Mouse (Mus musculus) ES-Bruce4 (cell line): ENCODE data around the gene B230217C12Rik. TPM values are rescaled to one million over a fixed set of nuclear protein-coding genes. Genes with fewer than 3 reads are reported as not detected.

Experiments
- H3K27ac ChIP-seq: 2 replicates; pipeline ENCODE4 v1.5.1; 2012; ENCODE audit warnings: low read length, inconsistent platforms; ENCODE audit not compliant: insufficient read depth
- H3K27me3 ChIP-seq: 2 replicates; pipeline ENCODE4 v1.6.1; 2012; ENCODE audit warnings: mild to moderate bottlenecking, low read length, inconsistent platforms; ENCODE audit not compliant: control insufficient read depth, poor library complexity, insufficient read depth, severe bottlenecking
- H3K36me3 ChIP-seq: 2 replicates; pipeline ENCODE4 v1.6.1; 2012; ENCODE audit warnings: inconsistent platforms, mild to moderate bottlenecking, low read length, moderate library complexity; ENCODE audit not compliant: control insufficient read depth, poor library complexity, insufficient read depth, severe bottlenecking
- H3K4me1 ChIP-seq: one replicate; pipeline ENCODE4 v1.8.1; 2011; ENCODE audit warnings: low read length; ENCODE audit not compliant: control insufficient read depth, insufficient read depth
- H3K4me3 ChIP-seq: 2 replicates; pipeline ENCODE4 v1.5.1; 2011; ENCODE audit warnings: low read depth, mild to moderate bottlenecking, low read length
- H3K9ac ChIP-seq: 2 replicates; pipeline ENCODE4 v1.6.1; 2012; ENCODE audit warnings: low read depth, mild to moderate bottlenecking, inconsistent platforms; ENCODE audit not compliant: poor library complexity, severe bottlenecking
- H3K9me3 ChIP-seq: replicated peaks from 2 replicates; pipeline ENCODE4 v1.6.1; 2012; ENCODE audit warnings: mild to moderate bottlenecking, low read length, inconsistent platforms; ENCODE audit not compliant: control insufficient read depth, poor library complexity, insufficient read depth, severe bottlenecking
- CTCF ChIP-seq: IDR thresholded peaks from one replicate; pipeline ENCODE4 v1.8.1; 2011; ENCODE audit warnings: low read depth, low read length
- EP300 ChIP-seq: IDR thresholded peaks from 2 replicates; pipeline ENCODE4 v1.6.1; 2011; ENCODE audit warnings: low read depth, low read length; ENCODE audit not compliant: insufficient read depth
- POLR2A ChIP-seq: IDR thresholded peaks from one replicate; pipeline ENCODE4 v1.8.1; 2011; ENCODE audit warnings: low read length; ENCODE audit not compliant: insufficient read depth
- polyA plus RNA-seq: library from polyadenylated mRNA; stranded (reverse); fragments of >200 nt; gene quantifications from 2 replicates; pipeline ENCODE4 v1.2.4, GENCODE M21; 2011; ENCODE audit warnings: low read depth; ENCODE audit not compliant: missing spikeins, insufficient read depth, insufficient read length

The B230217C12Rik gene
- polyA plus RNA-seq, 1 experiment: 2.8 TPM

GRCm38 (mm10) chr11:97820840-97821239 is 19.7 kb upstream of the B230217C12Rik start:
- peaks cover 26% of the 10 kb centered on the region for H3K36me3 ChIP-seq
- H3K9ac ChIP-seq: no peak overlapping the region
- no peaks in the 10 kb centered on the region for H3K27me3 ChIP-seq
- H3K4me3 ChIP-seq: no peak overlapping the region
- H3K9me3 ChIP-seq: no peaks in the 10 kb centered on the region
- H3K27ac ChIP-seq: no peak overlapping the region
- H3K4me1 ChIP-seq: peaks cover 13% of the 10 kb centered on the region
- TF ChIP-seq POLR2A (no peak), EP300 (no peak), CTCF (no peak)

GRCm38 (mm10) chr11:97821401-97822064 is 19.0 kb upstream of the B230217C12Rik start:
- no peak overlapping the region for H3K9ac ChIP-seq
- TF ChIP-seq POLR2A: no peak
- TF ChIP-seq CTCF: no peak
- TF ChIP-seq EP300: no peak
- H3K4me3 ChIP-seq: no peak overlapping the region
- no peaks in the 10 kb centered on the region for H3K9me3 ChIP-seq
- H3K27ac ChIP-seq: no peak overlapping the region
- H3K27me3 ChIP-seq: no peaks in the 10 kb centered on the region
- peaks cover 18% of the 10 kb centered on the region for H3K4me1 ChIP-seq
- peaks cover 26% of the 10 kb centered on the region for H3K36me3 ChIP-seq

- TF ChIP-seq EP300 (no peak), CTCF (no peak), POLR2A (no peak)
- peaks cover 33% of the 10 kb centered on the region for H3K36me3 ChIP-seq
- H3K9me3 ChIP-seq: no peaks in the 10 kb centered on the region
- H3K4me3 ChIP-seq: no peak overlapping the region
- H3K4me1 ChIP-seq: peaks cover 17% of the 10 kb centered on the region
- no peak overlapping the region for H3K27ac ChIP-seq
- H3K27me3 ChIP-seq: no peaks in the 10 kb centered on the region
- no peak overlapping the region for H3K9ac ChIP-seq
These were observed 17.6 kb upstream of the B230217C12Rik start for GRCm38 (mm10) chr11:97822840-97823603.

GRCm38 (mm10) chr11:97824168-97824567 is 16.4 kb upstream of the B230217C12Rik start:
- TF ChIP-seq EP300: no peak
- no peak for TF ChIP-seq POLR2A
- TF ChIP-seq CTCF: no peak
- no peaks in the 10 kb centered on the region for H3K9me3 ChIP-seq
- H3K4me1 ChIP-seq: peaks cover 17% of the 10 kb centered on the region
- peaks cover 33% of the 10 kb centered on the region for H3K36me3 ChIP-seq
- no peak overlapping the region for H3K4me3 ChIP-seq
- H3K27ac ChIP-seq: no peak overlapping the region
- H3K9ac ChIP-seq: no peak overlapping the region
- H3K27me3 ChIP-seq: no peaks in the 10 kb centered on the region

- TF ChIP-seq POLR2A: no peak
- no peak for TF ChIP-seq CTCF
- Histone ChIP-seq H3K36me3 (peaks cover 29% of the 10 kb centered on the region), H3K9ac (no peak overlapping the region)
These were observed 15.7 kb upstream of the B230217C12Rik start for GRCm38 (mm10) chr11:97824895-97825294.

GRCm38 (mm10) chr11:97825295-97825694 is 15.3 kb upstream of the B230217C12Rik start:
- no peaks in the 10 kb centered on the region for H3K9me3 ChIP-seq
- peaks cover 29% of the 10 kb centered on the region for H3K36me3 ChIP-seq
- TF ChIP-seq POLR2A (no peak), CTCF (no peak), EP300 (no peak)
- H3K4me3 ChIP-seq: no peak overlapping the region
- H3K27ac ChIP-seq: peak overlapping the region; percentile 46
- H3K27me3 ChIP-seq: no peaks in the 10 kb centered on the region
- no peak overlapping the region for H3K9ac ChIP-seq
- peaks cover 18% of the 10 kb centered on the region for H3K4me1 ChIP-seq

More at GRCm38 (mm10) chr11:97824895-97825294, 15.7 kb upstream of the B230217C12Rik start:
- Histone ChIP-seq H3K4me1 (peaks cover 15% of the 10 kb centered on the region), H3K9me3 (no peaks in the 10 kb centered on the region), H3K27ac (peak overlapping the region; percentile 46; the same call in 1 of the 2 replicates), H3K27me3 (no peaks in the 10 kb centered on the region), H3K4me3 (no peak overlapping the region)
